Mouse (Mus musculus) adrenal gland, postnatal 4 days (tissue): ENCODE results near the gene Ctsj. TPM values are rescaled to one million over a fixed set of nuclear protein-coding genes. Genes with fewer than 3 reads are reported as not detected.
"Not testable (repeated sequence)": the region's sequence is repeated elsewhere in the genome, so short reads cannot be mapped to it uniquely, and the experiment has no call there.

ENCODE experiments used
- DNase-seq, 2 experiments: peaks; one replicate each; pipeline ENCODE4 v3.0.0; 2021 to 2022; ENCODE audit warnings: low spot score in 2 of 2, mixed read lengths in 2 of 2
- long read RNA-seq, 2 experiments: library from polyadenylated mRNA; stranded (forward); transcript quantifications; one replicate each; pipeline ENCODE4 v2.0.0; 2021
- total RNA-seq, 2 experiments: library from RNA; stranded (reverse); gene quantifications; 2 replicates each; pipeline ENCODE4 v1.2.3; 2021

The Ctsj gene
- total RNA-seq, result not detected
- long read RNA-seq, experiment 1, result 0 reads
- long read RNA-seq, experiment 2, result 0 reads

DNA sequence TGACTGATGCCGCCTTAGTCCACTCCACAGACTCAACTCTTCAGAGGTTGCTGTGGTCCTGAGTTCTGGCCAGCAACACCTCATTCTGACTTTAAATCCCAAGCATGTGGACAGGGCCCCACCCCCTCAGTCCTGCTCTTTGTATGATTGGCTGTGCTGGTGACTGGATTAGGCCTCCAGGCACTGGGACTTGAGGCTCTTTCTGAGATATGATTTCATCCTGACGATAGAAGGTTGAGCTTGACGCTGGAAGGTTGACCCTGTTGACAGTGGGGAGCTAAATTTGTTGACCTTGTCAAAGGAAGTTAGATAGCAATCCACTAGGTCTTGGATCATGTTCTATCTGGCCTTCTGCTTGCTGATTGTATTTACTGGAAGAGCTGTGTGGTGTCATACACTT, at the start of gene Ctsj:
Gene Ctsj (minus strand): TSS at position 101 of the 400 bp plus-strand sequence.
- DNase-seq, result no peak

DNA sequence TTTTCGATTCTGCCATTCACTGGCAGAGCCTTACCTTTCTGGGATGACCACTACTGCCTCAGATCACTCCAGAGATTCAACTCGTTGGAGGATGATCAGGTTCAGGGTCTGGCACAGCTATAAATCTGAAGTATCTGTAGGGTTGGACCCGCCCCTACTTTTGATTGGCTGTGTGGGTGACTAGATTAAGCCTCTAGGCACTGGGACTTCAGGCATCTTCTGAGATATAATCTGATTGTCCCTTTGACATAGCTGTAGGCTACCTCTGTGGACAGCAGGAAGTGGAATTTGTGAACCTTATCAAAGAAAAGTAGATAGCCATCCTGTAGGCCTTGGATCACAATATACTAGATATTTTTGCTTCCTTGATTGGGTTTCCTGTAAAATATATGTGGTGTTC, 34.8 kb upstream of the Ctsj start, which contains the start of gene Ctsq:
Gene Ctsq (minus strand): TSS at position 101 of the 400 bp plus-strand sequence.
- no peak for DNase-seq

GRCm38 (mm10) chr13:61022785-61023184, 17.0 kb upstream of the Ctsj start:
- no peak for DNase-seq

- no peak for DNase-seq
Measured at GRCm38 (mm10) chr13:61021844-61022243, 16.1 kb upstream of the Ctsj start.

DNA sequence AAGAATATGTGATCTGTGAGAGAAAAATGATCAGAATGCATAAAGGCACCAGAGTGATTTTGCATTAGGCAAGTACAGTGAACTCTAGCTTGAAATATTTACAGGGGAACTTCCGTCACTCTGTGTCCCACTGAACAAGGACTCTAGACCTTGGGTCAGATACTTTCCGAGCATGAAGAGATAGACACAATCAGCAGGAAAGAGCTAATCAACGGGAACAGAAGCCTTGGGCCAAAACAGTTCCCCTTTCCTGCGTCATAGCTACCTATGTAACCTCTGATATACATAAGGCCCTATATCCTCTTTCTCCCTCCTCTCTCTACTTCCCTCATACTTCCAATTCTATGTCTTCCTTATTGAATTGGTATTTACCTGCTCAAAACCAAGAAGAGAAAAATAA, 4.4 kb upstream of the Ctsj start:
- DNase-seq, result no peak

GRCm38 (mm10) chr13:60997600-60997999, 8.2 kb downstream of the Ctsj start:
- DNase-seq, result no peak

GRCm38 (mm10) chr13:60986915-60987314, 18.8 kb downstream of the Ctsj start:
- not testable (repeated sequence) for DNase-seq

- not testable (repeated sequence) for DNase-seq
Measured at GRCm38 (mm10) chr13:60972319-60972718, 33.4 kb downstream of the Ctsj start.

DNA sequence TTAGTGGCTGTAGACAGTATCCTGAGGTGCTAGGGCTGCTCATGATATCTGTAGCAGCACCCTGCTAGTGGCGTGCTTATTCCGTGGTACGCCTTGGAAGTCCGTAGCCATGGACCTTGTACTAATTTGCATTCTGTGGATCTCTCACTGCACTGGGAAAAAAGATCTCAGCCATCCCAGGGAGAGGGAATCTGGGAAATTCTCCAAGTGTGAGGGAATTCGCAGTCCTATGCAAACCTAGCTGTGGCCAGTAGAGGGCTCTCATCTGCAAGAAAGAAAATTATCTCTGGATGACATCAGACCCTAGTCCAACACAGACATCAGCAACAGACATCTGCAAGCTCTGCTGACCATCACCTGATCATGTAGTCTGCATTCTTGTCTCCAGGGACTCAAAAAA, 41.8 kb downstream of the Ctsj start:
- DNase-seq, result not testable (repeated sequence)

DNA sequence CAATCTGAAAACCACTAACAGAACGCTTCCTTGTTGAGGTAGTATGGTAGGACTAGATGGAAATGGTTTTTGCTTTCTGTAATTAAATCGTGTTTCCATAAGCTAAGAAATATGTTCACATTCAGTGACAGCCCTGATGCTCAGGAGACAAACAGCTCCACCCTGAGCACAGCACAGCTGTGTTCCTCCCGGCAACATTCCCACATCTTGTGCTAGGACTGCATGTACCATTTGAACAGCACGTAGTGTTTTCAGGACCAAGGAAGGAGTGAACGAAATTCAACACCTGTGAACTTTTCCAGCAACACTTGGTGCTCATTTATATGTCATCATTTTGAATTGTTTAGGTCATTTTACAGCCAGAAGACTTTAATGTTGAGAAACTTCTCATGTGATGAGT, 44.1 kb downstream of the Ctsj start:
- no peak for DNase-seq

Other genes starting within 250 kb of the Ctsj start
- gene BC051665, start 219.6 kb downstream of the Ctsj start, total RNA-seq, result not detected
- gene Ctsll3, start 203.1 kb downstream of the Ctsj start, total RNA-seq, result not detected
- gene 4930486L24Rik, start 141.5 kb downstream of the Ctsj start, total RNA-seq, result 10 to 100 TPM; 31.9 to 54.1 TPM
- gene Gm49392, start 109.1 kb downstream of the Ctsj start, total RNA-seq, result under 1 TPM in 1 of 2 experiments, not detected in 1; 0.93 TPM
- 1 to 10 TPM; 4.2 to 5.4 TPM for gene Ctla2b, start 108.5 kb downstream of the Ctsj start, total RNA-seq
- not detected for gene Tpbpb, start 101.1 kb downstream of the Ctsj start, total RNA-seq
- under 1 TPM in 1 of 2 experiments, not detected in 1; 0.79 TPM for gene Gm49393, start 70.4 kb downstream of the Ctsj start, total RNA-seq
- under 1 TPM in 1 of 2 experiments, not detected in 1; 0.31 TPM for gene Gm49391, start 69.4 kb downstream of the Ctsj start, total RNA-seq
- gene Ctla2a, start 69.3 kb downstream of the Ctsj start, total RNA-seq, result 10 to 100 TPM; 38.2 to 38.3 TPM
- not detected for gene Tpbpa, start 64.0 kb downstream of the Ctsj start, total RNA-seq
- not detected for gene Ctsq, start 34.7 kb upstream of the Ctsj start, total RNA-seq
- gene Ctsr, start 158.3 kb upstream of the Ctsj start, total RNA-seq, result not detected
- not detected for gene Cts6, start 197.5 kb upstream of the Ctsj start, total RNA-seq
- gene Cts8, start 249.4 kb upstream of the Ctsj start, total RNA-seq, result not detected